Comparison of ENCODE assay signal across 17 mouse cellular contexts in genomic region chr9:119974609-119975008, GRCm38 (mm10). TPM values are rescaled to one million over a fixed set of nuclear protein-coding genes. Genes with fewer than 3 reads are reported as not detected.
DNase-seq lines count a peak whose midpoint lies in the region; ATAC-seq and TF ChIP-seq lines count a peak whose summit lies in the region.
"Had no signal": no experiment of that assay in that cellular context is flagged by ENCODE, and none has a peak within 500 bp of the region (broad histone marks: within the 10 kb centered on the region; RNA-seq: fewer than 3 reads in every experiment).

No protein-coding gene starts in this region.

- H3K36me3 ChIP-seq in kidney, adult 2 months (ENCODE audit: control insufficient read depth, insufficient read depth, low read length): peaks cover 2% of the 10 kb centered on the region; the same call in 1 of the 2 replicates
- H3K36me3 ChIP-seq: forebrain, embryonic 15.5 days; hindbrain, embryonic 15.5 days had no signal

- 0 out of 2 replicates have a peak, but pooled peaks have one; percentile 20 for TF ChIP-seq CTCF in kidney, adult 2 months (conservative IDR thresholded peaks at IDR 0.05; ENCODE audit: insufficient read depth, insufficient read length, low read depth, low read length)

- no peak for DNase-seq in kidney, adult 2 months
- no peak for DNase-seq in kidney, adult 18-20 months
- DNase-seq in thymus, postnatal 14 days: peak; percentile 39
- no peak for DNase-seq in thymus, postnatal 0 days (ENCODE audit: low spot score)
- DNase-seq in R1 (ENCODE audit: low read depth, low spot score): peak; percentile 72
- peak; percentile 53 for DNase-seq in testis, postnatal 10 days (ENCODE audit: low spot score)
- no peak for DNase-seq in spleen, postnatal 4 days (ENCODE audit: low spot score in 2 of 2)
- DNase-seq: adrenal gland, adult 2 months; gastrocnemius, postnatal 14 days; right cerebral cortex, postnatal 4 days had no signal

- no peak overlapping the region for H3K4me3 ChIP-seq in kidney, adult 2 months (ENCODE audit: insufficient read depth, low read depth, low read length)
- H3K4me3 ChIP-seq: forebrain, embryonic 15.5 days; hindbrain, embryonic 15.5 days; limb, embryonic 15.5 days had no signal

- TF ChIP-seq POLR2A in kidney, adult 2 months (IDR thresholded peaks at IDR 0.05; ENCODE audit: low read depth, low read length): no peak

- peaks cover 50% of the 10 kb centered on the region for H3K4me1 ChIP-seq in kidney, adult 2 months (ENCODE audit: control insufficient read depth, insufficient read depth, low read length)

- 87% methylated on average over 5 of the region's 5 CpGs for WGBS in kidney, adult 2 months

- no peaks in the 10 kb centered on the region for H3K27me3 ChIP-seq in kidney, adult 2 months (replicated peaks; ENCODE audit: control insufficient read depth, insufficient read depth, low read length)
- H3K27me3 ChIP-seq: forebrain, embryonic 15.5 days; hindbrain, embryonic 15.5 days; limb, embryonic 15.5 days had no signal

- H3K27ac ChIP-seq in kidney, adult 2 months (ENCODE audit: insufficient read depth, low read depth, low read length): no peak overlapping the region
- H3K27ac ChIP-seq: forebrain, embryonic 15.5 days; hindbrain, embryonic 15.5 days; limb, embryonic 15.5 days had no signal

- ATAC-seq in megakaryocyte-erythroid progenitor cell, adult 5-6 weeks (replicated peaks; ENCODE audit: low FRiP score, low TSS enrichment, poor library complexity, severe bottlenecking): no peak
- ATAC-seq: forebrain, embryonic 15.5 days had no signal

RNA-seq across cellular contexts. Expression of gene Csrnp1, which starts 9.8 kb away (rescaled TPM):
- 14.8 and 24.2 TPM in 2 replicates for polyA plus RNA-seq in kidney, adult 2 months (2012; rRNA removed)
- 41.3 and 43.3 TPM in 2 replicates for polyA plus RNA-seq in thymus, postnatal 0 days (2015; fragmentation: Nextera tagmentation; extraction: Ambion mirVana)
- total RNA-seq in megakaryocyte-erythroid progenitor cell, adult 5-6 weeks (2014; fragmentation: Nextera tagmentation): 1.6 and 3.1 TPM in 2 replicates
- total RNA-seq in megakaryocyte-erythroid progenitor cell, adult 5-6 weeks (2017): 8.0 and 15.6 TPM in 2 replicates

RNA-seq across cellular contexts. Expression of gene Ttc21a, which starts 37.2 kb away (rescaled TPM):
- polyA plus RNA-seq in kidney, adult 2 months (2012; rRNA removed): 0.06 and 0.07 TPM in 2 replicates
- 0.05 TPM in 2 replicates for polyA plus RNA-seq in thymus, postnatal 0 days (2015; fragmentation: Nextera tagmentation; extraction: Ambion mirVana)
- total RNA-seq in megakaryocyte-erythroid progenitor cell, adult 5-6 weeks (2014; fragmentation: Nextera tagmentation): not detected in 2 replicates
- total RNA-seq in megakaryocyte-erythroid progenitor cell, adult 5-6 weeks (2017): not detected in 2 replicates
- total RNA-seq: gastrocnemius, postnatal 14 days; monocyte, adult 5-6 weeks had no signal

RNA-seq across cellular contexts. Expression of gene Gorasp1, which starts 37.2 kb away (rescaled TPM):
- polyA plus RNA-seq in kidney, adult 2 months (2012; rRNA removed): 17.8 and 20.7 TPM in 2 replicates
- polyA plus RNA-seq in thymus, postnatal 0 days (2015; fragmentation: Nextera tagmentation; extraction: Ambion mirVana): 7.6 and 8.3 TPM in 2 replicates
- 8.9 and 11.4 TPM in 2 replicates for total RNA-seq in megakaryocyte-erythroid progenitor cell, adult 5-6 weeks (2014; fragmentation: Nextera tagmentation)
- 4.8 and 7.8 TPM in 2 replicates for total RNA-seq in megakaryocyte-erythroid progenitor cell, adult 5-6 weeks (2017)

RNA-seq across cellular contexts. Expression of gene Xirp1, which starts 48.8 kb away (rescaled TPM):
- 0.18 and 0.94 TPM in 2 replicates for polyA plus RNA-seq in kidney, adult 2 months (2012; rRNA removed)
- 0.09 TPM in 1 of 2 replicates, not detected in the other for polyA plus RNA-seq in thymus, postnatal 0 days (2015; fragmentation: Nextera tagmentation; extraction: Ambion mirVana)
- not detected in 2 replicates for total RNA-seq in megakaryocyte-erythroid progenitor cell, adult 5-6 weeks (2014; fragmentation: Nextera tagmentation)
- total RNA-seq in megakaryocyte-erythroid progenitor cell, adult 5-6 weeks (2017): not detected in 2 replicates
- total RNA-seq: common myeloid progenitor, adult 5-6 weeks; megakaryocyte progenitor cell, adult 5-6 weeks had no signal
- polyA plus RNA-seq: forebrain, embryonic 15.5 days; hindbrain, embryonic 15.5 days had no signal

Comparison
In these comparisons a context has a peak if more than half of its experiments do, and no peak if none do; other contexts are left out.
1. DNase-seq: peak in thymus, postnatal 14 days (single experiment), R1 (single experiment) and testis, postnatal 10 days (single experiment); none in kidney, adult 2 months (single experiment), kidney, adult 18-20 months (single experiment), thymus, postnatal 0 days (single experiment) and spleen, postnatal 4 days (0 of 2).